Mouse (Mus musculus) central nervous system, embryonic 18 days (tissue): ENCODE data around the gene Mospd1. TPM values are rescaled to one million over a fixed set of nuclear protein-coding genes. Genes with fewer than 3 reads are reported as not detected.

Experiments used
- polyA plus RNA-seq: library from polyadenylated mRNA; depleted of rRNA; stranded (reverse); fragments of >200 nt; gene quantifications from 2 replicates; pipeline ENCODE4 v1.2.3, GENCODE M21; 2012; rRNA removed

Mospd1 gene
- 16.4 and 18.2 TPM in 2 replicates for polyA plus RNA-seq

DNA sequence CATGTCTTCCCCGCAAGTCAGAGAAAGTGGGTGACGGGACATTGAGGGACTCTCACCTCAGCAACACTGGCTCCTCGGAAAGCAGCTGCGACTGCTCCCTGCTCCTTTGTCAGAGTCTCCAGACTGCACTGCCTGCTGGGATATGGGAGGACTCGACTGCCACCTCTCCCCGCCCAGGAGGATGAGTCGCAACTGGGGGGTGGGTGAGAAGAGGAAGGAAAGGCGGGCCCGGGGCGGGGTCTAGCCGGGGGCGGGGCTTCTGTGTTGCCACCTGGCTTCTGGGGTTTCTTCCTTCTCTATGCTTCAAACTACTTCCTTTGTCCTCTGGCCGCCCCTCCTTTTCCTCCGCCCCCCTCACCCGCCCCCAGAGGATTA lies at the start of gene Mospd1:
Gene Mospd1 (minus strand): TSS at position 137 of the 375 bp plus-strand sequence.

Other genes starting within 250 kb of the Mospd1 start
- 0.17 and 0.23 TPM in 2 replicates for gene Plac1, start 130.4 kb downstream of the Mospd1 start, polyA plus RNA-seq
- 4.2 and 5.2 TPM in 2 replicates for gene Fam122b, start 100.7 kb downstream of the Mospd1 start, polyA plus RNA-seq
- 0.11 TPM in 1 of 2 replicates, not detected in the other for gene Fam122c, start 97.1 kb downstream of the Mospd1 start, polyA plus RNA-seq
- gene Etd, start 64.4 kb upstream of the Mospd1 start, polyA plus RNA-seq = not detected in 2 replicates
- 190 and 196 TPM in 2 replicates for gene Rtl8c, start 237.5 kb upstream of the Mospd1 start, polyA plus RNA-seq
- not detected in 2 replicates for gene Gm14597, start 238.5 kb upstream of the Mospd1 start, polyA plus RNA-seq